In the genomic region with DNA sequence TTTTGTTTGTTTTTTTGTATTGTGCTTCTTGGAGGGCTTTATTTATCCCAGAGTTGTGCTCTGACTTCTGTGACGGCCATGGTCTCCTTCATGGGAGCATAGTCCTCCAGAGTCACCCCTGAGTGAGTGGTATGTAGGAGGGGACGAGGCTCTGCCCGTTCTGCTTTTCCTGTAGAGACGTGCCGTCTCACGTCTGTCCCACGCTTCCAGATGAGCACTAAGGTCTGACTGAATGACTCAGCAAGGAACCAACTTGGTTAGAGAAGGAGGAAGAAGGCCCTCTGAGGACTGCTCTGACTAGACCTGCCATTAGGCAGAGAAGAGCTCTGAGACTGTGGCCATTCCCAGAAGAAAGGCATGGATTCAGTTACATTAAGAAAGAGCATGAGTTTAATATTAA, we compare ENCODE assay signal across 11 mouse cellular contexts.
A peak's percentile ranks its signal among the peaks of the same experiment; 100 is the strongest.
DNase-seq lines count a peak whose midpoint lies in the region; ATAC-seq and TF ChIP-seq lines count a peak whose summit lies in the region.
"Had no signal": no experiment of that assay in that cellular context is flagged by ENCODE, and none has a peak within 500 bp of the region (broad histone marks: within the 10 kb centered on the region; RNA-seq: fewer than 3 reads in every experiment).

No protein-coding gene starts in this region.

- H3K27ac ChIP-seq in embryonic facial prominence, embryonic 12.5 days, result 0 out of 2 replicates have a peak overlapping the region, but pooled peaks have one; percentile 2
- no peak overlapping the region for H3K27ac ChIP-seq in embryonic facial prominence, embryonic 10.5 days (replicated peaks)
- H3K27ac ChIP-seq in lung, postnatal 0 days (ENCODE audit: low read length), result no peak overlapping the region

- TF ChIP-seq CTCF in lung, postnatal 0 days (IDR thresholded peaks at IDR 0.05), result no peak
- no peak for TF ChIP-seq CTCF in lung, adult 2 months (IDR thresholded peaks at IDR 0.05; ENCODE audit: insufficient read depth, low read length)

- peaks cover 13% of the 10 kb centered on the region for H3K36me3 ChIP-seq in embryonic facial prominence, embryonic 12.5 days
- peaks cover 58% of the 10 kb centered on the region for H3K36me3 ChIP-seq in embryonic facial prominence, embryonic 10.5 days (replicated peaks)
- no peaks in the 10 kb centered on the region for H3K36me3 ChIP-seq in lung, postnatal 0 days (ENCODE audit: insufficient read depth, low read length)

- no peak overlapping the region for H3K4me3 ChIP-seq in embryonic facial prominence, embryonic 12.5 days
- no peak overlapping the region for H3K4me3 ChIP-seq in embryonic facial prominence, embryonic 10.5 days
- H3K4me3 ChIP-seq in lung, postnatal 0 days (ENCODE audit: low read depth, low read length), result no peak overlapping the region
- H3K4me3 ChIP-seq in lung, adult 2 months (replicated peaks; ENCODE audit: extremely low read depth, low read depth, low read length), result no peak overlapping the region

- intact Hi-C loops in left cerebral cortex, postnatal 4 days (cut with DNase I), result no loop called here

- peaks cover 23% of the 10 kb centered on the region for H3K4me1 ChIP-seq in embryonic facial prominence, embryonic 12.5 days
- peaks cover 27% of the 10 kb centered on the region for H3K4me1 ChIP-seq in embryonic facial prominence, embryonic 10.5 days
- 0 out of 2 replicates have a peak, but pooled peaks cover 4% of the 10 kb centered on the region for H3K4me1 ChIP-seq in lung, postnatal 0 days (ENCODE audit: insufficient read depth, low read depth, low read length)
- H3K4me1 ChIP-seq in lung, adult 2 months (ENCODE audit: control insufficient read depth, insufficient read depth, low read length), result peaks cover 11% of the 10 kb centered on the region

- TF ChIP-seq EP300 in lung, postnatal 0 days (IDR thresholded peaks at IDR 0.05), result no peak

- no peak for DNase-seq in embryonic facial prominence, embryonic 10.5 days (ENCODE audit: low spot score)
- DNase-seq in lung, postnatal 0 days (ENCODE audit: low spot score), result peak; percentile 38
- DNase-seq in lung, adult 2 months, result no peak
- DNase-seq in left cerebral cortex, postnatal 4 days, result no peak
- DNase-seq in gastrocnemius, postnatal 25 days, result no peak
- DNase-seq: adrenal gland, postnatal 14 days; heart, postnatal 10 days; kidney, postnatal 10 days had no signal

- H3K9ac ChIP-seq in embryonic facial prominence, embryonic 12.5 days, result no peak overlapping the region
- no peak overlapping the region for H3K9ac ChIP-seq in lung, postnatal 0 days (replicated peaks; ENCODE audit: low read depth)

- WGBS in embryonic facial prominence, embryonic 12.5 days, result 63% methylated on average over 7 of the region's 7 CpGs
- 72% methylated on average over 7 of the region's 7 CpGs for WGBS in embryonic facial prominence, embryonic 10.5 days
- 49% methylated on average over 7 of the region's 7 CpGs for WGBS in lung, postnatal 0 days
- 25% methylated on average over 7 of the region's 7 CpGs for WGBS in lung, adult 2 months

- H3K4me2 ChIP-seq in embryonic facial prominence, embryonic 12.5 days (replicated peaks), result no peak overlapping the region
- no peak overlapping the region for H3K4me2 ChIP-seq in lung, postnatal 0 days (replicated peaks; ENCODE audit: low read depth, low read length)

- no peak for ATAC-seq in embryonic facial prominence, embryonic 12.5 days (ENCODE audit: insufficient number of reproducible peaks, insufficient read depth, low FRiP score, low TSS enrichment)
- ATAC-seq in lung, postnatal 0 days, result no peak
- peak; percentile 70 for ATAC-seq in erythroblast, adult 5-6 weeks (replicated peaks; ENCODE audit: low FRiP score, poor library complexity, severe bottlenecking)
- peak; percentile 54; the same call in 1 of the 2 replicates for ATAC-seq in megakaryocyte-erythroid progenitor cell, adult 5-6 weeks (replicated peaks; ENCODE audit: low FRiP score, low TSS enrichment, poor library complexity, severe bottlenecking)

- TF ChIP-seq POLR2A in lung, adult 2 months (IDR thresholded peaks at IDR 0.05; ENCODE audit: borderline replicate concordance, extremely low read depth, low read depth, low read length), result no peak

- no peaks in the 10 kb centered on the region for H3K27me3 ChIP-seq in embryonic facial prominence, embryonic 12.5 days
- H3K27me3 ChIP-seq in embryonic facial prominence, embryonic 10.5 days (replicated peaks; ENCODE audit: low read depth, poor library complexity, severe bottlenecking), result no peaks in the 10 kb centered on the region
- H3K27me3 ChIP-seq in lung, postnatal 0 days (replicated peaks; ENCODE audit: insufficient read depth, low read length), result no peaks in the 10 kb centered on the region

- no peaks in the 10 kb centered on the region for H3K9me3 ChIP-seq in embryonic facial prominence, embryonic 12.5 days
- H3K9me3 ChIP-seq in embryonic facial prominence, embryonic 10.5 days, result no peaks in the 10 kb centered on the region
- H3K9me3 ChIP-seq in lung, postnatal 0 days (ENCODE audit: low read length), result no peaks in the 10 kb centered on the region

Comparison
In these comparisons a context has a peak if more than half of its experiments do, and no peak if none do; other contexts are left out.
1. ATAC-seq: peak in erythroblast, adult 5-6 weeks (single experiment) and megakaryocyte-erythroid progenitor cell, adult 5-6 weeks (single experiment); none in embryonic facial prominence, embryonic 12.5 days (single experiment) and lung, postnatal 0 days (single experiment).